Mouse (Mus musculus) lung, postnatal 36 days (tissue): ENCODE data around the gene Ccrl2.

Experiments
- DNase-seq: peaks from one replicate; pipeline ENCODE4 v3.0.0; 2022; ENCODE audit warnings: mixed read lengths

The Ccrl2 gene

GRCm38 (mm10) chr9:111056798-111057543 lies at the start of gene Ccrl2:
Gene Ccrl2 (minus strand): TSS chr9:111057519.
- DNase-seq: peak; percentile 84

DNA sequence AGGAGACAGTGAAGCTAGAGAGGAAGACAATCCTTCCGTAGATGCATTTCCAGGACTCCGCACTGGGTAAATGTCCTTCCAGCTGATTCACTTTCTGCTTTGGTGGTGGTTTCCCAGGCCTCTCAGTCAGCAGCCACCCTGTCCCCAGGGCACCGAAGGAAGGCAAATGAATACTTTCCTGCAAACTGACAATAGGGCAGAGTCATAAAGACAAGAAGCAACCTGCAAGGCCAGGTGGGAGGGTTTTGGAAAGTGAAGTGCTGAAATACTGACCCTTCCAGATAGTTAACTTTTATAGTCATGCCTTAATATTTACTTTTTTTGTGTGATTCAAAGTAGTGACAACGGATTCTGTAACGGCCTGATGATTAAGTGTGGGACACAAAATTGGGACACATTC lies 46.6 kb upstream of the Ccrl2 start:
- DNase-seq: no peak

DNA sequence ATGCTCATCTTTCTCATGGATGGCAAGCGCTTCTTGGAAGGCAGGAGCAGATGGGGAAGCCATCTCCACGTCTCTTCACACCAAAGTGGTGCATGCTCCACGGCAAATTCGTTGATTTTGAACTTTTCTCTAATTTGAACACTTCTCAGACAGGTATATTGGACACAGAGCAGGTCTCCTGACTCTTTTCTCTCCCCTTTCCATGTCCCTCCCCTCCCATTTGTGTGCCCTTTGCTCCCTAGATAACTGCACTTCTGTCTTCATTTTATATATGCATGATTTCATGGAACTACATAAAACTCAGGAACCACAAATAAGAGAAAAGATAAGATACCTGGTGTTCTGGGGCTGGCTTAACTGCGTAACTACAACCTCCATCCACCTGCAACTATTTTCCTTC lies 46.0 kb upstream of the Ccrl2 start:
- no peak for DNase-seq

DNA sequence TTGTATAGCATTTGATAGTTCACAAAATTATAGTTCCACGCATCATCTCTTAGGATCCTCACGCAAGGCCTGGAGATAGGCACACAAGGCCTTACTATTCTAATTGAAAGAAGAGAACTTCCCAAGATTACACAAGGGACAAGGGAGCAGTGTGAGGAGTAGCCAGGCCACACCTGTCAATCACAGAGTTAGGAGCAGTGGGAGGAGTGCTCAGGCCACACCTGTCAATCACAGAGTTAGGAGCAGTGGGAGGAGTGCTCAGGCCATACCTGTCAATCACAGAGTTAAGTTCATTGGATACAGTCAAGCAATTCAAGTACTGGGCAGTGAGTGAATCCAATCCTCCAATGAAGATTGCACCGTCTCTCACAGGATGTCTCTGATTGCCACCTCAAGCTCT lies 43.1 kb upstream of the Ccrl2 start:
- DNase-seq: no peak

DNA sequence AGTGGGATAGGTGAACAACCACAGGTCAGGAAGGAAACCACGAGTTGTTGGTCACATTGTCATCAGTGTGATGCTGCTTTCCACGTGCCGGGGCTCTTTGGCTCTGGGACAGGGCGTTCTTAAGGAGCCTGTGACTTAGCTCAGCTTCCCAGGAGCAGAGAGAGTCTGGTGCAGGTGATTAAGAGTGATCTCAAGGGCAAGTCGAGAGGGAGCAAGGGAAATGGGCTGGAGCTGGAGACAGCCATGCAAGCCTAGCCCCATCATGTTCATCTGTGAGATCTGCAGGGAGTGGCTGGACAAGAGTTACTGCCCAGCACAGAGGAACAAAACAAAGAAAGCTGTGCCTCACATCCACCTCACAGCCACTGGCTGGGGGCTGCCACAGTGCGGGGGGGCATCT lies 40.2 kb upstream of the Ccrl2 start:
- peak; percentile 49 for DNase-seq

- no peak for DNase-seq
Observed at GRCm38 (mm10) chr9:111096419-111097326, 39.4 kb upstream of the Ccrl2 start.

DNA sequence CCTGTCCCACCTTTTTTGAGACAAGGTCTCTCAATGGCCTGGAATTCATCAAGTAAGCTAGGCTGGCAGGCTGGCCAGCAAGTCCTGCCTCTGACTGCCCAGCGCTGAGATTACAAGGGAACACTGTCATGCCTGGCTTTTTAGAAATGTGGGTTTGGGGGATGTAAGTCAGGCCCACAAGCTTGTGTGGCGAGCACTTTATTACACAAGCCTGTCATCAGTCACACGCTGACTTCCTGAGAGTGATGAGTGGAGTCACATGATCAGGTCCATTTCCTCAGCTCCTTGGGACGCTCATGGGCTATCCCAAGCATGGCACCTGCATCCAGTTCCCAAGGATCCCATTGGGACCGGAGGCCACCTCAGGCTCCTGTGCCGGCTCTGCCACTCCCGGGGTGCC lies 38.4 kb upstream of the Ccrl2 start:
- DNase-seq: no peak

DNA sequence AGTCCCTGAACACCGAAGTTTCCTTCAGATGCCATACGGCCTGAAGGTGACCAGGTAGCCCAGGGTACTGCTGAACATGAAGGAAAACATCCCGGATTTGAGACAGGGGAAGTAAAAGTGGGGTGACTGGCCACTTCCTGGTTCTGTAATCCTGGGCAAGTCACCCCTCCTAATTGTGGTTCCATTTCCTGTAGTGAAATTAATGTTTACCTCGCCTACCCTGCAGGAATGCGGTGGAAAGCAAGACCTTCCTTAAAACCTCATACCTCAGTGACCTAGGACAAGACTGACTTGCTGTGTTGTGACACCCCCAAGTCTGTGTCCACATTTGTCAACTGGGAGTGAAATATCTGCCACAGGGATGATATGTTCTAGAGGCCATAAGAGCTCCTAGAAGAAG lies 37.3 kb upstream of the Ccrl2 start:
- peak; percentile 34 for DNase-seq

- DNase-seq: peak; percentile 84
Observed at GRCm38 (mm10) chr9:111093094-111093493, 35.8 kb upstream of the Ccrl2 start.

DNA sequence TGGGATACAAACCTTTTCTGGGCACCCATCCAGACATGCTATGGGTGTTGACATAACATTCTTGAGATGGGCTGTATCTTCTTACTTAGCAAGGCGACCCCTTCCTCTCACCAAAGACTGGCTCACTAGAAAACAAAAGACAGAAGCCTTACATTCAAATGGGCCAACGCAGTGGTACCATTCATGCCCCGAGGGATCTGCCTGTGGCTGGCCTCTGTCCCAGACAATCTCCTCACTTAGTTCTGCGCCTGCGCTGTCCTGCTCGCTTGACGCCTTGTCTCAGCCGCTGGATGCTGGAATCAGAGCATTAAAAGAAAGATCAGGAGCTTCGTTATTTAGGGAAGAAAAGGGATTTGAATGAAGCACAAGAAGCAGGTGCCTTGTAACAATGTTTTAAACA lies 35.3 kb upstream of the Ccrl2 start:
- DNase-seq: no peak

GRCm38 (mm10) chr9:111088886-111089285 lies 31.6 kb upstream of the Ccrl2 start:
- no peak for DNase-seq

DNA sequence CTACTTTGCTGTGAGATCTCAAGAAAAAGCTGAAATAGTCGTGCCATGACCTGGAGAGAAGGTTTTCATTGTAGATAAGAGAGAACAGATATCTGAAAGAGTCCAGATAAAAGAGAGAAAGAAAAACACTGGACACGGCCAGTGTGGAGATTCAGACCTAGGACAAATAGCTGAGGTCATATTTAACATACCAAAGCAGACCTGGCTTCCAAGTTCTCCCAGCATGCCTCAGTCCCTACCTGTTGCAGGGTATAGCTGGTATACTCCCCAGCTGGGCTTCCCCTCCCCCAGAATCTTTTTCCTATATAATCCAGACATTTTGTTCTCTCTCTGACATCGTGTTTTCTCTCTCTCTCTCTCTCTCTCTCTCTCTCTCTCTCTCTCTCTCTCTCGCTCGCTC lies 30.6 kb upstream of the Ccrl2 start:
- no peak for DNase-seq

DNA sequence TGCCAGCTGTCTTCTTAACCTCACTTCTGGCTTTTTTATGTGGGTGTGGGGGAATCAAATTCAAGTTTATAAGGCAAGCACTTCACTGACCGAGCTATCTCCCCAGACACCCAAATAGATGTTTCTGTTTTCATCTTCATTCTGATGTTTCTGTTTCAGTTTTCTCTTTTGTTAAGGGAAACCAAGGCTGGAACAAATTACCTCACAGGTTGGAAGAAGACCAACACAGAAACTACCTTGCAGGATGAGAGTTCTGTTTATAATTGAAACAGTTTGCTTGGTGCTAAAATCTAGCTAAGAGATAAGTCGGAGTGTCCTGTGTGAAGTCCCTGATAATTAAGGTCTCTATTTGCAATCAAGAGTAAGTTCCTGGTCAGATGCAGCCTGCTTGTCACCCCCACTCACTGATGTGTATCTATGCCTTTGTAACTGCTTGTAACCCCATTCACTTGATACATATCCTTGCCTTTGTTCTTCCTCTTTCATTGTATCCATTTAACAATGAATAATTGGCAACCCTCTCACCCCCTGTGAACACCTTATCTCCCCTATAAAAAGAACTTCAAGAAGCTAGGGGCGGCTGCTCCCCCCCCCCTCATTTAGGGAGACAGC lies 29.8 kb upstream of the Ccrl2 start:
- DNase-seq: no peak

GRCm38 (mm10) chr9:111086137-111086536 lies 28.8 kb upstream of the Ccrl2 start:
- peak; percentile 64 for DNase-seq

GRCm38 (mm10) chr9:111085329-111085728 lies 28.0 kb upstream of the Ccrl2 start:
- DNase-seq: no peak

DNA sequence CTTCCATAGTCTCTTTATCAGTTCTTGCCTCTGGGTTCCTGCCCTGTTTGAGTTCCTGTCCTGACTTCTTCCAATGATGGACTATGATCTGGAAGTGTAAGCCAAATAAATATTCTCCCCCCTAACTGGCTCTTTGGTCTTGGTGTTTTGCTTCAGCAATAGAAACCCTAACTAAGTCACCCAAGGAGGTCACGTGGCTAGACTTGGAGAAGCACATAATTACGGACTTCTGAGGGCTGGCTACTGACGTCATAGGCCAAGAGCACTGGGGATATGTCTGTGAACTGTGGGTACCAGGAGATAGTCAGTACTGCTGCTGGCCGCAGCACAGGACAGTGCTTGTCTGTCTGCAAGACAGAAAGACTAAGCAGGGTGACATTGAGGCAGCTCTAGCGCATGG lies 24.4 kb upstream of the Ccrl2 start:
- no peak for DNase-seq

- no peak for DNase-seq
Observed at GRCm38 (mm10) chr9:111080801-111081200, 23.5 kb upstream of the Ccrl2 start.

GRCm38 (mm10) chr9:111077745-111078144 lies 20.4 kb upstream of the Ccrl2 start:
- no peak for DNase-seq

- no peak for DNase-seq
Observed at GRCm38 (mm10) chr9:111072971-111073370, 15.7 kb upstream of the Ccrl2 start.

DNA sequence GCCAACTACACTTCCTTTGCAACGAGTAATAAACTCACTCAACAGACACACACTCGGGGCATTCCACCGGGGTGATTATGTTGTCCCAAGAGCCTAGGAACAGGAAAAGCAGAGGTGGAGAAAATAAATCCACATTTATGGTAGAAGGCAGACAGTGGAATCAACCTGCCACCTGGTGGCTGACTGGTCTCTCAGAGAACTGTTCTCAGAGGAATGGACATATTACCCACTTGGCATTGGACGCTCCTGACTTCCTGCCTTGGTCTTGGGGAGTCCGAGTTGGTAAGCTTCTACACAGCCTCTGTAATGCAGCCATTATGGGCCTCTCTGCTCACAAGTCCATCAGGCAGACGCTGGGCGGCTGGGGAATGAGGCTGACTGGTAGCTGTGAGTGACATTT lies 14.9 kb upstream of the Ccrl2 start:
- peak; percentile 88 for DNase-seq

- peak; percentile 89 for DNase-seq
Observed at GRCm38 (mm10) chr9:111070546-111070961, 13.2 kb upstream of the Ccrl2 start.

DNA sequence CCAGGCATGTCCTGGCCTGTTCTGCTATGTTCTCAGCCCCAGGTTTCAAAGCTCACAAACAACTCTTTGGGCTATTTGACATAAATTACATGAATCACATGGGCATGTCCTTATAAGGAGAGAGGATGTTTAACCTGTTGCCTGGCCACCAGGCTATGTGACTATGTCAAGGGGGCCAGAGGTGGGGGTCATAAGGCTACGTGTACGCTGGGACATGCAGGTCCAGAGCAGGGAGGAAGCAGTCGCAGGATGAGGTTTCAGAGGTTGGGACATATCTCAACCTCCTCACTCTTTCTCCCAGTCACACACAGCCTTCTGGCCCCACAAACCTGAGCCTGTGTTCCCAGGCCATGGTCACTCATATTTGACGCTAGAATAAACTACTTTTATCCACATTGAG lies 9.7 kb upstream of the Ccrl2 start:
- DNase-seq: no peak

- peak; percentile 51 for DNase-seq
Observed at GRCm38 (mm10) chr9:111062840-111063239, 5.5 kb upstream of the Ccrl2 start.
